Mouse (Mus musculus) kidney, adult 2 months (tissue): Measurements from ENCODE around the gene Mtmr14. TPM values are rescaled to one million over a fixed set of nuclear protein-coding genes. Genes with fewer than 3 reads are reported as not detected.

Experiments
- DNase-seq: peaks from one replicate; pipeline ENCODE4 v3.0.0; 2021
- H3K27ac ChIP-seq: fragments of 200-500 bp; 2 replicates; pipeline ENCODE4 v1.5.1; 2012; ENCODE audit warnings: low read depth, low read length, control low read depth, inconsistent platforms; ENCODE audit not compliant: insufficient read depth
- H3K27me3 ChIP-seq: fragments of 200-500 bp; replicated peaks from 2 replicates; pipeline ENCODE4 v1.6.1; 2012; ENCODE audit warnings: mild to moderate bottlenecking, moderate library complexity, low read length, inconsistent platforms; ENCODE audit not compliant: control insufficient read depth, insufficient read depth
- H3K36me3 ChIP-seq: fragments of 200-500 bp; 2 replicates; pipeline ENCODE4 v1.6.1; 2012; ENCODE audit warnings: mild to moderate bottlenecking, moderate library complexity, low read length, inconsistent platforms; ENCODE audit not compliant: control insufficient read depth, insufficient read depth
- H3K4me1 ChIP-seq: fragments of 200-500 bp; 2 replicates; pipeline ENCODE4 v1.6.1; 2011; ENCODE audit warnings: low read length; ENCODE audit not compliant: control insufficient read depth, insufficient read depth
- H3K4me3 ChIP-seq: fragments of 200-500 bp; 2 replicates; pipeline ENCODE4 v1.5.1; 2011; ENCODE audit warnings: mild to moderate bottlenecking, low read depth, low read length, control low read depth; ENCODE audit not compliant: insufficient read depth
- CTCF ChIP-seq: fragments of 200-500 bp; conservative IDR thresholded peaks from 2 replicates; pipeline ENCODE4 v1.5.1; 2011; ENCODE audit warnings: low read depth, mild to moderate bottlenecking, control low read depth, low read length, moderate library complexity, mixed read lengths; ENCODE audit not compliant: insufficient read depth, insufficient read length
- POLR2A ChIP-seq: fragments of 200-500 bp; IDR thresholded peaks from one replicate; pipeline ENCODE4 v1.6.1; 2011; ENCODE audit warnings: low read depth, low read length, control low read depth
- WGBS: fragments of 180-500 bp; shearing (Covaris S2); methylation state at CpG from one replicate; pipeline ENCODE4 v1.1.7; 2018; 5-methylcytosine and 5-hydroxymethylcytosine counted together
- polyA plus RNA-seq: library from polyadenylated mRNA; depleted of rRNA; stranded (reverse); fragments of >200 nt; gene quantifications from 2 replicates; pipeline ENCODE4 v1.2.3, GENCODE M21; 2012

Mtmr14 gene
- polyA plus RNA-seq, 1 experiment: 43.6 TPM

- Histone ChIP-seq H3K4me1 (no peaks in the 10 kb centered on the region), H3K4me3 (no peak overlapping the region), H3K27me3 (no peaks in the 10 kb centered on the region), H3K36me3 (no peaks in the 10 kb centered on the region), H3K27ac (no peak overlapping the region)
- no peak for DNase-seq
- no peak for TF ChIP-seq POLR2A
- no peak for TF ChIP-seq CTCF
- 87% methylated on average over 15 of the region's 15 CpGs for WGBS
Measured at GRCm38 (mm10) chr6:113289346-113289745, 51.7 kb downstream of the Mtmr14 start.

- WGBS: 66% methylated on average over 6 of the region's 6 CpGs
- DNase-seq: no peak
- no peaks in the 10 kb centered on the region for H3K4me1 ChIP-seq
- H3K36me3 ChIP-seq: no peaks in the 10 kb centered on the region
- TF ChIP-seq CTCF: no peak
- no peak for TF ChIP-seq POLR2A
- no peak overlapping the region for H3K4me3 ChIP-seq
- H3K27ac ChIP-seq: no peak overlapping the region
- no peaks in the 10 kb centered on the region for H3K27me3 ChIP-seq
Measured at GRCm38 (mm10) chr6:113290346-113290745, 52.7 kb downstream of the Mtmr14 start.

GRCm38 (mm10) chr6:113292938-113293337 lies 55.3 kb downstream of the Mtmr14 start:
- no peak for TF ChIP-seq POLR2A
- no peak overlapping the region for H3K27ac ChIP-seq
- no peaks in the 10 kb centered on the region for H3K27me3 ChIP-seq
- H3K4me1 ChIP-seq: no peaks in the 10 kb centered on the region
- H3K4me3 ChIP-seq: no peak overlapping the region
- H3K36me3 ChIP-seq: no peaks in the 10 kb centered on the region
- DNase-seq: no peak
- 78% methylated on average over 5 of the region's 5 CpGs for WGBS

GRCm38 (mm10) chr6:113296046-113296445 lies 58.4 kb downstream of the Mtmr14 start:
- Histone ChIP-seq H3K36me3 (no peaks in the 10 kb centered on the region), H3K4me3 (no peak overlapping the region), H3K4me1 (no peaks in the 10 kb centered on the region), H3K27me3 (no peaks in the 10 kb centered on the region), H3K27ac (no peak overlapping the region)
- TF ChIP-seq CTCF: no peak
- TF ChIP-seq POLR2A: no peak
- no peak for DNase-seq
- 82% methylated on average over 2 of the region's 2 CpGs for WGBS

GRCm38 (mm10) chr6:113296639-113297038 lies 59.0 kb downstream of the Mtmr14 start:
- no peak overlapping the region for H3K27ac ChIP-seq
- no peaks in the 10 kb centered on the region for H3K4me1 ChIP-seq
- no peak for DNase-seq
- H3K27me3 ChIP-seq: no peaks in the 10 kb centered on the region
- H3K36me3 ChIP-seq: no peaks in the 10 kb centered on the region
- WGBS: 53% methylated on average over 4 of the region's 4 CpGs
- no peak for TF ChIP-seq POLR2A
- no peak for TF ChIP-seq CTCF
- H3K4me3 ChIP-seq: no peak overlapping the region

GRCm38 (mm10) chr6:113301350-113301749 lies 63.7 kb downstream of the Mtmr14 start:
- no peak for TF ChIP-seq CTCF
- TF ChIP-seq POLR2A: no peak
- no peaks in the 10 kb centered on the region for H3K36me3 ChIP-seq
- no peak for DNase-seq
- H3K27me3 ChIP-seq: no peaks in the 10 kb centered on the region
- no peak overlapping the region for H3K4me3 ChIP-seq
- WGBS: 72% methylated on average over 5 of the region's 5 CpGs
- H3K27ac ChIP-seq: no peak overlapping the region
- no peaks in the 10 kb centered on the region for H3K4me1 ChIP-seq

GRCm38 (mm10) chr6:113302258-113302657 lies 64.6 kb downstream of the Mtmr14 start:
- no peak overlapping the region for H3K4me3 ChIP-seq
- peak; percentile 46 for DNase-seq
- no peaks in the 10 kb centered on the region for H3K4me1 ChIP-seq
- H3K36me3 ChIP-seq: no peaks in the 10 kb centered on the region
- H3K27me3 ChIP-seq: no peaks in the 10 kb centered on the region
- WGBS: 15% methylated on average over 3 of the region's 3 CpGs
- TF ChIP-seq POLR2A (no peak), CTCF (peak; percentile 55)
- H3K27ac ChIP-seq: no peak overlapping the region

- H3K4me1 ChIP-seq: peaks cover 5% of the 10 kb centered on the region; the same call in 1 of the 2 replicates
- H3K27me3 ChIP-seq: no peaks in the 10 kb centered on the region
- H3K36me3 ChIP-seq: no peaks in the 10 kb centered on the region
- TF ChIP-seq POLR2A (no peak), CTCF (no peak)
- H3K4me3 ChIP-seq: peak overlapping the region; percentile 97
- under 1% methylated on average over 50 of the region's 50 CpGs for WGBS
- peak; percentile 100 for DNase-seq
- peak overlapping the region; percentile 100 for H3K27ac ChIP-seq
Measured at GRCm38 (mm10) chr6:113306322-113306985, 68.8 kb downstream of the Mtmr14 start.
